Mouse (Mus musculus) common myeloid progenitor, adult 5-6 weeks (primary cell): ENCODE data around the gene Gtpbp10. TPM values are rescaled to one million over a fixed set of nuclear protein-coding genes. Genes with fewer than 3 reads are reported as not detected.

Experiments used
- ATAC-seq: replicated peaks from 2 replicates; pipeline ENCODE4 v1.8.0; 2016; ENCODE audit warnings: low read depth, mild to moderate bottlenecking, moderate TSS enrichment, inconsistent platforms; ENCODE audit not compliant: poor library complexity, severe bottlenecking
- total RNA-seq: library from RNA; stranded (forward); fragments of 200-1000, 187-1606 nt; gene quantifications from 2 replicates; pipeline ENCODE4 v1.2.3, GENCODE M21; 2017

Gene Gtpbp10
- total RNA-seq, result 36.4 and 38.1 TPM in 2 replicates

DNA sequence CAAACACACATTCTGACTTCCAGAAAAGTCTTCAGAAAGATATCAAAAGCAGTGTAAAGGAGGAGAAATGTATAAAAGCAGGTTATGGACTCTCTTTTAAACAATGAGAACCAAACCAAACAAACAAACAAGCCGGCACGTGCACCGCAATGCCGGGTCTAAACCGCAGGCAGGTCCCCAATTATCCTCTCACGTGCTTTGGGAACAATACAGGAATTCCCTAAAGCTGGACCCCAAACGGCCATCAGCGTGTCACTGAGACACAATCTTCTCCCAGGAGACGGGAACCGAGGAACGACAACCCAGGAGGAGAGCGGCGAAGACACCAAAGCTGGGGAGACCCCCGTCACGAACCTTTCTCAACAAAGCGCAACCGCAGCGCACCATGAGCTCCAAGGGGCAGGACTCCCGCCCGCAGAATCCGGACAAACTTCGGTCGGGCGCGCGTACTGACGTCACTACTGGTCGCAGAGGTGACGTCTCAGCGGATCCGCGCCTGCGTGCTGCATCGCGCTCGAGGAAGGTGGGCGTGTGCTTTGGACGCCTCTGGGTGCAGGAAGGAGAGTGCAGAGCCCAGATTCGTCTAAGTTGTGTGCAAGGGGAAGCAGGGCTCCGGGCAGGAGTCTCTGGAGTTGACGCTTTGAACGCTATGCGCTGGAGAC is at the start of gene Gtpbp10:
Gtpbp10 (minus strand) TSS at position 460 of the 662 bp plus-strand sequence.
- ATAC-seq, result peak; percentile 98

GRCm38 (mm10) chr5:5587686-5588085 is 28.3 kb upstream of the Gtpbp10 start:
- no peak for ATAC-seq

- ATAC-seq, result peak; percentile 89
These were observed 14.5 kb upstream of the Gtpbp10 start, which contains the start of gene Gm8773 for GRCm38 (mm10) chr5:5573749-5574317. Gene Gm8773, plus strand, starts transcription at chr5:5573799.

- no peak for ATAC-seq
These were observed 3.1 kb upstream of the Gtpbp10 start for GRCm38 (mm10) chr5:5562435-5562834.

DNA sequence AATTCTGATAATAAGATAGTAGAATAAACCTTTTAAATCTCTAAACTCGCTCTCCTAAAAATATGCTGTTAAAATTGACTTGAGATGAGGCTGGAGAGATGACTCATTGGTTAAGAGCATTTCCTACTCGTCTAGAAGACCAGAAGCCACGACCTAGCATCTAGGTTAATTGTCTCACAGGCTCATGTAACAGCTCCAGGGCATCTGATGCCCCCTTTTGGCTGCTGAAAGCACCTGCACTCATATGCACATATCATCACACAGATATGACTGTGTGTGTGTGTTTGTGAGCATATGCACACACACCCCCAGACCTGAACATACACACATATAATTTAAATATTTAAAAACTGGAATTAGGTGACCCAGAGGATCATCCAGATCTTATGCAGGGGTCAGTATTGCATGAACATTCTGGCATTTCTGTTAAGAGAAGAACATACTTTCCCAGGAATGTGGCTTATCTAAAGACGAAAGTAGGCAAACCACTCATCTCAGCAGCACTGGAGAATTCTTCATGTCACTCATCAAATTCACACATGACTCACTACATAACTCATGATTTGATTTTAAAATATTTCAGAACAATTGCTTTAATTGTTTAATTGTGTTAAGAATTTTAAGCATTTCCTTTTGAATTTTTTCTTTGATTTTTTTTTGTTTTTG is 1.8 kb upstream of the Gtpbp10 start:
- ATAC-seq, result no peak

GRCm38 (mm10) chr5:5559798-5560197 is 460 bp upstream of the Gtpbp10 start:
- 0 out of 2 replicates have a peak, but pooled peaks have one; percentile 1 for ATAC-seq

DNA sequence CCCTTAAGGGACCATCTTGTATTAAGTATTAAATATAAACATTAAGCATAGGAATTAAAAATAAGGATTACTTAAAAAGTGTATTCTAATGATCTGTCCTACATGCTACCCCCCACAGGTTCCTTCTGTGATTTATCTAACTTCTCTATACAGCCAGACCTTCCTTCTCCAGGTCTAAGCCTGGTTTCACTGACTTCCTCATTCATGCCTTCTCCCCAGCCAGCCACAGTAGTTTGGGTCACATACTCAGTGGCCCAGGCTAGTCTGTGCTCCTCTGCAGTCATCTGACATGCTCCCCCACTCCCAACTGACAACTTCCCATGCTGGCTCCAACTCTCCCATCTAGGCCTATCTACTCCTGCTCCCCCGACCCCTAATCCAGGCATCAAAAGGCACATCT is 8.2 kb downstream of the Gtpbp10 start:
- peak; percentile 63; the same call in 1 of the 2 replicates for ATAC-seq

DNA sequence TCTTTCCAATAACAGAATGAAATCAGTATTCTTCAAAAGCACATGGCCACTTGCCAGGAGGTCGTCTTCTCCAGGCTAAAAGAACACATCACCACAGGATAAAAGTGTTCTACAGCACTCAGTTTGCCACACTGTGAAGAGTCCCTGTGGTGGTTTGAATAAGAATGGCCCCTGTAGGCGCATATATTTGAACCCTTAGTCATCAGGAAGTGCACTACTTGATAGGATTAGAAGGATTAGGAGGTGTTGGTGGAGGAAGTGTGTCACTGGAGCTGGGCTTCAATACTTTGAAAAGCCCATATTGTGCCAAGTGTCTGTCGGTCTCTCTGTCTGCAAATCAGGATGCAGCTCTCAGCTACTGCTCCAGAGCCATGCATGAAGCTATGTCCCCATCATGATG is 19.0 kb downstream of the Gtpbp10 start:
- no peak for ATAC-seq

DNA sequence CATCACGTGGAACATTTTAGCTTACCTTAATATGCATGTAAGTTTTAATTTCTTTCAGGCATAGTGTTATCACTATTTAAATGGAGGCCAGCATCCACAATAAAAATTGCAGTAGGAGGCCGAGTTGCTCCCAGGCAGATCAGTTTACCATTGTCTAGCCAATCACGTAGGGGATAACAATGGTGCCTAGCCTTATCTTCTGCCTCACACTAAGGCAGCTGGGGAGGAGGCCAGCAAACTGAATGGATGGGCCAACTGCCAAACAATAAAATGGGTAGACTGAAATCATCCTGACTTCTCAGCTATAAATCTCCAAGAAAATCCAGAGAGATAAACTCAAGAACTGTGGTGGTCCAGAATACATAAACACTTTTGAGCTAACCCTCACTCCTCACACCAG is 19.6 kb downstream of the Gtpbp10 start:
- ATAC-seq, result peak; percentile 50; the same call in 1 of the 2 replicates

DNA sequence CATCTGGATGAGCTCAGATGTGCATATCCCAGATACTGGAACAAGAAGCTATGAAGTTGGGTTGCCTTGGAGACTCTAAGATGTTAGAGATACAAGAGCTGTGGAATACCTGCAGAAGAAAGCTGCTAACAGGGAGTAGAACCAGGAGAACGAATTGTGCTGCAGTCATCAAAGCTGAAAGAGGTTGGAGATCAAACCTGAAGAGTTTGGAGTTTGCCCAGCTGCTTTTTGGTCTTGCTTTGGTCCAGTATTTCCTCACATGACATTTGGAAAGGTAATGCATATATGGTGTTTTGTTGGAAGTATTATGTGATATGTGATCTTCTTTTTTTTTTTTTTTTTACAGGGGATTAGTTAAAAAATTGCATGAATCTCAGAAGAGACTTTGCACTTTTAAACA is 23.2 kb downstream of the Gtpbp10 start:
- no peak for ATAC-seq

GRCm38 (mm10) chr5:5533656-5534420 is 25.5 kb downstream of the Gtpbp10 start:
- no peak for ATAC-seq

- ATAC-seq, result no peak
These were observed 43.9 kb downstream of the Gtpbp10 start for GRCm38 (mm10) chr5:5515411-5515810.

GRCm38 (mm10) chr5:5514196-5515076 is 44.9 kb downstream of the Gtpbp10 start, which contains the start of gene Cldn12:
Gene Cldn12, minus strand, starts transcription at chr5:5514958.
- ATAC-seq, result peak; percentile 80

GRCm38 (mm10) chr5:5511401-5511800 is 47.9 kb downstream of the Gtpbp10 start:
- ATAC-seq, result no peak

GRCm38 (mm10) chr5:5510989-5511388 is 48.3 kb downstream of the Gtpbp10 start:
- ATAC-seq, result no peak

DNA sequence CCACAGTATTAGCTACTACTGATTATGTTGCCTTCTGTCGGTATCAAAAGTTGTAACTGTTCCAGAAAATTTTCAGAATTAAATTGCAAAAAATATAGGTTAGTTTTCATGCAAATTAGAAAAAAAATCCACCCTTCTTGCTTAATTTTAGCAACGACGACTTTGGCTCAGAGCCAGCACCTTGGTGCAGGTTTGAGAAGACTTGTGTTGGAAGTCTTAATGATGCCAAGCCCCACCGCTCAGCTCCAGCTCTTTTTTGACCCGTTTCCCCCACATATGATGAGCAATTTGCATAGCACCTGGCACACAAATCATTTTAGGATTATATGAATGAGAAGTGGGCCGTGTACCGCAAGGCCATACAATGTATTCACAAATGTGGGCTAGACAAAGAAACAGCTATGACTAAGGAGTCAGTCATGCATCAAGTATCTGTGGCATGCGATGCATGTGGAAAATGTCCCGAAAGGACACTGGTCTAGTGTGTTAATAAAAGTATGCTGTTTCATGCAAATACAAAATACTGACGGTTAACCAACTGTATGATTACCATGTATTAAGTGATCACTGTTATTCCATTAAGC is 48.9 kb downstream of the Gtpbp10 start:
- no peak for ATAC-seq

DNA sequence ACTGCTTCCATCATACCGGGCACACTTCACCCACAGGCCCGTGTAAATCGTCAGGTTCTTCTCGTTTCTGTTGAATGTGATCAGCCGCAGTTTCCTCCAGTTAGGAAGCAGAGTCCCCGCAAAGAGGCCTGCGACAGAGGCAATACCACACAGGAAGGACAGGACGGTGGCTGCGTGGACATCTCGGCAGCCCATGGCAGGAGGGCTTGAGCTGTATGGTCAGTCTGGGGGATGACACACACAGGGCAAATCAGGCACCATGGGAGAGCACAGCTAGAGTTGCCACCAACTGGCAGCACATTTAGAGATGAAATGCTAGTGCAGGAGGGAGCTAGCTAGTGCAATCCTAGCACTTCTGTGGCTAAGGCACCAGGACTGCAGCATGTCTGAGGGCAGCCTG is 51.1 kb downstream of the Gtpbp10 start:
- 0 out of 2 replicates have a peak, but pooled peaks have one; percentile 26 for ATAC-seq

DNA sequence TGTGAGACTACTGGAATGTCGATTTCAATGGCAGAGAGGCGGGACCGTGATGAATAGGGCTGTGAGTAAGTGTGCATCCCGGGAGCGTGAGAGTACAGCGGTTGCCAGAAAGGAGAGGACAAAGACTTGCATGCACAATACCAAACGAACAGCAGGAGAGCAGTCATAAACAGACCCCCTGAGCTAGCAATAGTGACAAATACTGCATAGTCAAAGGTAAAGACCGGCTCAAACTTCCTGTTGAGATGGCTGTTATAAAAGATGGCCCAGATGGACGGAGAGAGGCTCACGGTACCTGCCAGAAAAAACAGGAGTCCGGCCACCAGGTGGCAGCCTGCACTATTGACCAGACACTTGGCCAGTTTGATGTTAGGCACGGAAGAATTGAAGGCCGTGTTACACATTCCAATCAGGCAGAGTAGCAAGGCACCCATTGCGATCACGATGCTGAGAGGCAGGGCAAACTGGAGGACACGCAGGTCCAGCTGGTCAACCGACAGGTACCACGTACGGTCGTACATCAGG is 51.6 kb downstream of the Gtpbp10 start:
- ATAC-seq, result peak; percentile 88

- no peak for ATAC-seq
These were observed 54.9 kb downstream of the Gtpbp10 start for GRCm38 (mm10) chr5:5504456-5504855.
